8 mouse cellular contexts compared by ENCODE assay signal in the genomic region with DNA sequence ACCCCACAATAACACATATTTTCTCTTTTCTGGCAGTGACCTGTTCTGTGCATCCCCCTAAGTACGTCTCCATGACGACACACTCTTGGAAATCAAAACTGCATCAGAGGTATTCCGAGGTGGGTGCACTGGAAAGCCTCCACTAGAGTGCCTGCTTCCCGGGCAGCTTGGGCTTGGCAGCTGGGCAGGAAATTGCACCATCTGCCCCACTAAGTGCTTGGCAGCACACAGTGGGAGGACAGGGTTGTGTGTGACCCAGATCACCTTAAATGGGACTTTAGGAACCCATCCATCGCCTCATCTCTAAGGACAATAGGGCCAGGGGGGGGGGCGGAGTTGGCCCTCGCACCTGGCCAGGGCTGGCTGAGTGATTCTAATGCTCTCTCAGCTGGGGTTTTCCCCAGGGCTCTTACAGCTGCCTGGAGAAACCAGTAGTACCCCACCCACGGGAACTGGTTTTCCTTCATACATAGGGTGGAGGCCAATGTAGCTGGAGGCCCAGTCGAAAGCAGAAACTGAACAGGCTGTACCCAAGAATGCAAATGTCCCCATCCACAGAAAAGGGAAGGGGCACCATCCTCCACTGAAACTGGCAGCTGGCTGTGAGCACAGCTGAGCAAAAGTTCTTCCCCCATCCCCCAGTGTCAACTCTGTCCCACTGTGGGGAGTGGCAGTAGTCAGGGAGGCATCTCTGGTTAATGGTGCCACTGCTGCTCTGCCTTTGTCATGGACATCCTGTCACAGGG.
A peak's percentile ranks its signal among the peaks of the same experiment; 100 is the strongest.
DNase-seq lines count a peak whose midpoint lies in the region; ATAC-seq and TF ChIP-seq lines count a peak whose summit lies in the region.
"Had no signal": no experiment of that assay in that cellular context is flagged by ENCODE, and none has a peak within 500 bp of the region (broad histone marks: within the 10 kb centered on the region; RNA-seq: fewer than 3 reads in every experiment).

No protein-coding gene starts in this region.

- no peaks in the 10 kb centered on the region for H3K36me3 ChIP-seq in liver, postnatal 0 days (replicated peaks; ENCODE audit: insufficient read depth, low read length)
- no peaks in the 10 kb centered on the region for H3K36me3 ChIP-seq in embryonic facial prominence, embryonic 15.5 days
- H3K36me3 ChIP-seq in stomach, postnatal 0 days (ENCODE audit: control insufficient read depth, insufficient read depth, low read length), result no peaks in the 10 kb centered on the region
- H3K36me3 ChIP-seq: heart, embryonic 13.5 days had no signal

- H3K27ac ChIP-seq in liver, postnatal 0 days (ENCODE audit: low read depth), result peak overlapping the region; percentile 74
- H3K27ac ChIP-seq in embryonic facial prominence, embryonic 15.5 days (replicated peaks), result peak overlapping the region; percentile 74
- H3K27ac ChIP-seq in stomach, postnatal 0 days (replicated peaks), result peak overlapping the region; percentile 91
- H3K27ac ChIP-seq: heart, embryonic 13.5 days had no signal

- peak overlapping the region; percentile 23; the same call in 1 of the 2 replicates for H3K4me2 ChIP-seq in liver, postnatal 0 days (ENCODE audit: low read depth, low read length)
- no peak overlapping the region for H3K4me2 ChIP-seq in embryonic facial prominence, embryonic 15.5 days (replicated peaks)
- H3K4me2 ChIP-seq in stomach, postnatal 0 days (replicated peaks; ENCODE audit: low read depth), result no peak overlapping the region
- H3K4me2 ChIP-seq: heart, embryonic 13.5 days had no signal

- 56% methylated on average over 9 of the region's 9 CpGs for WGBS in liver, postnatal 0 days (ENCODE audit: insufficient replicate concordance)
- WGBS in embryonic facial prominence, embryonic 15.5 days, result 65% methylated on average over 9 of the region's 9 CpGs
- WGBS in stomach, postnatal 0 days, result 48% methylated on average over 9 of the region's 9 CpGs

- H3K9me3 ChIP-seq in liver, postnatal 0 days (ENCODE audit: low read length), result no peaks in the 10 kb centered on the region
- H3K9me3 ChIP-seq in embryonic facial prominence, embryonic 15.5 days (replicated peaks), result no peaks in the 10 kb centered on the region
- H3K9me3 ChIP-seq in stomach, postnatal 0 days (ENCODE audit: control insufficient read depth, low read length), result no peaks in the 10 kb centered on the region
- H3K9me3 ChIP-seq: heart, embryonic 13.5 days had no signal

- ATAC-seq in liver, postnatal 0 days, result peak; percentile 73
- ATAC-seq in embryonic facial prominence, embryonic 15.5 days (ENCODE audit: insufficient number of reproducible peaks, low FRiP score, low TSS enrichment, low read depth), result peak; percentile 40; the same call in 1 of the 2 replicates
- peak; percentile 82 for ATAC-seq in stomach, postnatal 0 days (ENCODE audit: low FRiP score, low TSS enrichment)

- H3K4me1 ChIP-seq in liver, postnatal 0 days (ENCODE audit: insufficient read depth), result peaks cover 16% of the 10 kb centered on the region
- peaks cover 22% of the 10 kb centered on the region for H3K4me1 ChIP-seq in embryonic facial prominence, embryonic 15.5 days
- no peaks in the 10 kb centered on the region for H3K4me1 ChIP-seq in stomach, postnatal 0 days (replicated peaks; ENCODE audit: control insufficient read depth, insufficient read depth)

- TF ChIP-seq CTCF in liver, postnatal 0 days (IDR thresholded peaks at IDR 0.05; ENCODE audit: low read depth), result no peak
- no peak for TF ChIP-seq CTCF in stomach, postnatal 0 days (IDR thresholded peaks at IDR 0.05; ENCODE audit: low read depth)

- H3K27me3 ChIP-seq in liver, postnatal 0 days (ENCODE audit: insufficient read depth, low read length), result no peaks in the 10 kb centered on the region
- H3K27me3 ChIP-seq in embryonic facial prominence, embryonic 15.5 days, result no peaks in the 10 kb centered on the region
- no peaks in the 10 kb centered on the region for H3K27me3 ChIP-seq in stomach, postnatal 0 days (ENCODE audit: control insufficient read depth, insufficient read depth, low read length)
- H3K27me3 ChIP-seq: heart, embryonic 13.5 days had no signal

- H3K9ac ChIP-seq in liver, postnatal 0 days (replicated peaks), result no peak overlapping the region
- H3K9ac ChIP-seq in embryonic facial prominence, embryonic 15.5 days, result no peak overlapping the region
- H3K9ac ChIP-seq in stomach, postnatal 0 days (ENCODE audit: low read length), result no peak overlapping the region
- H3K9ac ChIP-seq: heart, embryonic 13.5 days had no signal

- peak; percentile 66; the same call in 1 of the 2 replicates for TF ChIP-seq EP300 in liver, postnatal 0 days (IDR thresholded peaks at IDR 0.05; ENCODE audit: low read depth)
- TF ChIP-seq EP300 in stomach, postnatal 0 days (optimal IDR thresholded peaks at IDR 0.05), result peak; percentile 96

- peak; percentile 65 for DNase-seq in liver, postnatal 0 days
- DNase-seq in liver, result no peak
- DNase-seq in lung, postnatal 4 days, result peak; percentile 66 to 69
- peak; percentile 69 for DNase-seq in stomach, postnatal 0 days (ENCODE audit: low spot score)
- DNase-seq in right cerebral cortex, postnatal 14 days, result no peak
- no peak for DNase-seq in kidney, postnatal 14 days

- H3K4me3 ChIP-seq in liver, postnatal 0 days (ENCODE audit: low read depth, low read length), result no peak overlapping the region
- no peak overlapping the region for H3K4me3 ChIP-seq in embryonic facial prominence, embryonic 15.5 days (replicated peaks)
- no peak overlapping the region for H3K4me3 ChIP-seq in stomach, postnatal 0 days (ENCODE audit: low read depth, low read length)
- H3K4me3 ChIP-seq: heart, embryonic 13.5 days had no signal

Comparison
In these comparisons a context has a peak if more than half of its experiments do, and no peak if none do; other contexts are left out.
1. DNase-seq: peak in liver, postnatal 0 days (single experiment), lung, postnatal 4 days (2 of 2) and stomach, postnatal 0 days (single experiment); none in liver (single experiment), right cerebral cortex, postnatal 14 days (single experiment) and kidney, postnatal 14 days (single experiment).
2. Peak in every context shown above with its lines, with median percentiles within 50 percentile points of each other: ATAC-seq and H3K27ac ChIP-seq.